Mouse (Mus musculus) monocyte, adult 59 days (primary cell): ENCODE data around the gene Slc8a3. TPM values are rescaled to one million over a fixed set of nuclear protein-coding genes. Genes with fewer than 3 reads are reported as not detected.

Experiments
- total RNA-seq, 2 experiments: library from RNA; stranded (reverse); gene quantifications; one replicate each; pipeline ENCODE4 v1.2.4; 2023

Slc8a3 gene
- not detected for total RNA-seq

GRCm38 (mm10) chr12:81332875-81333421 lies at the start of gene Slc8a3:
Gene Slc8a3 (minus strand): TSS chr12:81333180.

DNA sequence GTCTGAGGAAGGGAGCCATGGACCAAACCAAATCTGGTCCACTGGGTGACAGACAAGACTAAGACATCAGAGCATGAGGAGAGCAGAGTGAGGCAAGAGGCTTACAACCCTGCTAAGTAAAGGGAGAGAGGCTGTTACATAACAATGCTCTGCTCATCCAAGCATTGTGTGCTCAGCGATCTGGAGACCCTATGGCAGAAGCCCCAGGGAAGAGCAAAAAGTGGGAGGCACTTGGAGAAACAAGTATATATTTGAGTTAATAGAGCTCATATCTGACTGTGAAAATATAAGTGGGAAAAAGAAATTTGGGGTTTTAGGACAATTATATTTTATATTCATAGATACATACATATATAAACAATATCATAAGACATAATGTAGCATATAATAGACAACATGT lies 46.4 kb upstream of the Slc8a3 start, which contains the start of gene Gm4787:
Gm4787 (minus strand) TSS at position 101 of the 400 bp plus-strand sequence.

Other genes with a start within 250 kb of the Slc8a3 start
- under 1 TPM; 0.39 to 0.46 TPM for gene Gm4787, start 46.3 kb upstream of the Slc8a3 start, total RNA-seq
- gene Adam4, start 88.8 kb upstream of the Slc8a3 start, total RNA-seq: 1 to 10 TPM; 1.4 to 2.0 TPM
- 10 to 100 TPM; 54.4 to 56.8 TPM for gene Cox16, start 151.9 kb upstream of the Slc8a3 start, total RNA-seq
- 10 to 100 TPM in 1 of 2 experiments, 1 to 10 TPM in 1; 6.4 to 14.8 TPM for gene Gm20498, start 199.7 kb upstream of the Slc8a3 start, total RNA-seq
- gene Synj2bp, start 199.7 kb upstream of the Slc8a3 start, total RNA-seq: 10 to 100 TPM; 12.1 to 14.6 TPM
- not detected for gene Adam21, start 235.3 kb upstream of the Slc8a3 start, total RNA-seq